Mouse (Mus musculus) lung, postnatal 25 days (tissue): ENCODE data around the gene Hoxa7.

ENCODE experiments used
- DNase-seq: peaks from one replicate; pipeline ENCODE4 v3.0.0; 2022; ENCODE audit warnings: low spot score

Gene Hoxa7

GRCm38 (mm10) chr6:52213119-52213986, 8.3 kb downstream of the Hoxa7 start, which contains the start of the genes Hoxa3 and Gm28308:
TSS of gene Hoxa3 (minus strand) at chr6:52213336.
TSS of gene Gm28308 (minus strand) at chr6:52213339.
- no peak for DNase-seq

GRCm38 (mm10) chr6:52212556-52213118, 9.0 kb downstream of the Hoxa7 start:
- no peak for DNase-seq

GRCm38 (mm10) chr6:52211961-52212360, 9.7 kb downstream of the Hoxa7 start:
- DNase-seq = no peak

- peak; percentile 72 for DNase-seq
Observed at GRCm38 (mm10) chr6:52211170-52211935, 10.3 kb downstream of the Hoxa7 start.

- no peak for DNase-seq
Observed at GRCm38 (mm10) chr6:52209685-52210046, 12.0 kb downstream of the Hoxa7 start.

- no peak for DNase-seq
Observed at GRCm38 (mm10) chr6:52208868-52209684, 12.6 kb downstream of the Hoxa7 start.

- DNase-seq = no peak
Observed at GRCm38 (mm10) chr6:52208072-52208867, 13.4 kb downstream of the Hoxa7 start, which contains the start of gene Hoxa6. TSS of gene Hoxa6 (minus strand) at chr6:52208722.

GRCm38 (mm10) chr6:52207684-52207976, 14.0 kb downstream of the Hoxa7 start:
- DNase-seq = no peak

- DNase-seq = no peak
Observed at GRCm38 (mm10) chr6:52206882-52207683, 14.6 kb downstream of the Hoxa7 start.

GRCm38 (mm10) chr6:52205638-52206621, 15.7 kb downstream of the Hoxa7 start:
- DNase-seq = no peak

GRCm38 (mm10) chr6:52205221-52205620, 16.4 kb downstream of the Hoxa7 start:
- no peak for DNase-seq

GRCm38 (mm10) chr6:52204050-52204752, 17.5 kb downstream of the Hoxa7 start, which contains the start of gene Hoxa5:
TSS of gene Hoxa5 (minus strand) at chr6:52204587.
- DNase-seq = peak; percentile 92

GRCm38 (mm10) chr6:52203371-52204049, 18.1 kb downstream of the Hoxa7 start:
- DNase-seq = no peak

- DNase-seq = no peak
Observed at GRCm38 (mm10) chr6:52203121-52203370, 18.6 kb downstream of the Hoxa7 start.

GRCm38 (mm10) chr6:52202362-52203120, 19.1 kb downstream of the Hoxa7 start:
- no peak for DNase-seq

GRCm38 (mm10) chr6:52201269-52201668, 20.4 kb downstream of the Hoxa7 start:
- no peak for DNase-seq

- DNase-seq = no peak
Observed at GRCm38 (mm10) chr6:52200751-52201250, 20.9 kb downstream of the Hoxa7 start.
